Mouse (Mus musculus) erythroblast, adult 5-6 weeks (primary cell): ENCODE results near the gene Zfp28. TPM values are rescaled to one million over a fixed set of nuclear protein-coding genes. Genes with fewer than 3 reads are reported as not detected.

Source experiments
- ATAC-seq: replicated peaks from 2 replicates; pipeline ENCODE4 v1.8.0; 2016; ENCODE audit warnings: moderate number of reproducible peaks, mild to moderate bottlenecking, moderate TSS enrichment, inconsistent platforms; ENCODE audit not compliant: poor library complexity, low FRiP score, severe bottlenecking
- total RNA-seq, 2 experiments: library from RNA; stranded (forward) in 1 of 2; stranded (reverse) in 1 of 2; fragments of 150-400 nt in 1 of 2; fragments of 200-764, 138-1000 nt in 1 of 2; gene quantifications; 2 replicates each; pipeline versions ENCODE4 v1.2.3 to v1.2.4; 2015 to 2017; ENCODE audit warnings: low replicate concordance in 2 of 2

The Zfp28 gene
- total RNA-seq, 2 experiments from 2014 or later = 9.6 TPM; not detected in 1

DNA sequence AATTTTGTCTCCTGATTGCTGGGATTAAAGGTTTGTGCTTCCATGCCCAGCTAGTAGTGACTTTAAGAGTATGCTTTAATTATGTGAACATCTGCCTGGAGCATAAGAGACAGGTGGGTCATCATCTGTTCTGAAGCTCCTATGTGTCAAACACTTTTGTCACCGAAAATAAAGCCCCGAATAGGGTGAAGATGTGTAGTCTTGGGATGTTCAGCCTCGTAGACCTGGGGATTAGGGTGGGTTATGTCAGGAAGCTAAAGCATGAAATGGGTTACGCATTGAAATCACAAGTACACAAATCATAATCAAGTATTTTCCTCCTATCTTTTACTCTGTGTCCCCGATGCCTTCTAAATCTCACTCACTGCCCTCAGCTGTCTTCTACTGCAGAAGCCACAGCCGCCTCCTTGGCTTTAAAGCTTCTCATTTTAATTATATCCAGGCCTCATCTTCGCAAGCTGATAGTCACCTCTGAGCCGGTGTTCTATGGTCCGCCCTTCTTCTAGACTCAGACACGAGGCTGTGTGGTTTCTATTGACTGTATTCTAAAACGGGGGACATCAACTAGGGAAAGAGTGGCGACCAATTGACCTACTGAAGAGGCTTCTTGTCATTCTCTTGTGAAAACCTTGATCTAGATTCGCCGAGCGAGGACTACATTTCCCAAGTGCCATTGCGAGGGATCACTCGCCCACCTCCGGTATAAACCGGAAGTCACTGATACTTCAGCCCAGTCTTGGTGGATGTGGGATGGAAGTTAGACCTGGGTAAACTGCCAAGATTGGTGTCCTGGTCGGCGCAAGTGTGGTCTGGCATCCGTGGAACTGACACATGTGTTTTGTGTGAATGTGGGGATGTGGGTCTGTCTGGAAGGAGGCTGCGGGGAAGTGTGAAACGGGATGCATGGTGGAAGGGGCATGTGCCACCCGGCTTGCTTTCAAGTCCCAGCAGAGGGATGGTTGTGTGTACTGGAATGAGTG lies 15.2 kb downstream of the Zfp28 start, which contains the start of gene Smim17:
Gene Smim17 (plus strand): TSS at position 720 of the 980 bp plus-strand sequence.
- no peak for ATAC-seq

GRCm38 (mm10) chr7:6410043-6410442 lies 26.9 kb downstream of the Zfp28 start, which contains the start of gene Gm20715:
Gene Gm20715 (plus strand): TSS chr7:6410277.
- ATAC-seq = no peak

DNA sequence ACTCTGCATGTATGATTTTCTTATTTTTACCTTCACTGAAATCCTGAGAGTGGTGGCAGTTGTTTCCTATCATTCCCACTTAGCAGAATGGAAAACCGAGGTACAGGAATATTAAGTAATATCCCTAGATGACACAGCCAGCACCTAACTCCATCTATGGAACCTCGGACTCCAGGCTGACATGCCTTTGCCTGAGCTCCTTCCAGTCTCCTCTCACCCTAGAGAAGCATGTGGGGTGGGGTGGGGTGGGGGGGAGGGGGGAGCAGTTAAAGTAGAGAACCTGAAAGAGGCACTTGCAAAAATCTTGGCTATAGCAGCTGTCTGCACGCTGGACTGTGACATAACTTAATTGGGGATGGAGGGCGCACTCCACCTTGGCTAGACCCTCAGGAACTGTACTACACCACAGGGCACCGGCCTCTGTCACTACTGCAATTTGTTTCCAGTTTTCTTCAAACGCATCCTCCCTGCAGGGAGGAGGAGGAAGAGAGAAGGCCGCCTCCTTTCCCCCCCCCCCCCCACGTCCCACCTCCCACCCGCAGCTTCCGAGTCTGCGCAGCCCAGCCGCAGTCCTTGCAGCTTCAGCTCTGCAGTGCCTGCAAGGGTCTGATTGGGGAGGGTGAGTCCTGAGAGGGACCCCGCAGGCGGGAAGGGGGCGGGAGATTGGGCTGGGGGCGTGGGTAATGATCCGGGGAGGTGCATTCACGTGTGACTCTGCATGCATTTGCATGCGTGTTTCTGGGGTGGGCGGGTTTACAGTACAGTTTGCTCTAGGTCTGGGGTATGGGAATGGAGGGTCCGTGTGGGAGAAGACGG lies 31.7 kb downstream of the Zfp28 start:
- no peak for ATAC-seq

DNA sequence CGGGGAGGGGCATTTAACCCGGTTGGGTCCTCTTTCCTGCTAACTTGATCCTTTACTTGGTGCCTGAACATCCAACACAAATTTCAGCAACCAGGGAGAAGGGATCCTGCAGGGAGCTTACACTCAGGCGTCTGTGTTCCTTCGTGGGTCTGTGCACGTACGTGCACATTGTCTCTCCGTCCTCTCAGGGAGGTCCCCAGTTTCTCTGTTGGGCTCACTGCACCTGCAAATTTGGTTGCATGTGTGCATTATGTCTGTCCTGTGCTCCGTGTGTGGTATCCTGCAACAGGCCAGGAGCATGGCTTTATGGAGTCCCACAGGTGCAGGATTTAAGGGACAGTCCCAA lies 32.3 kb downstream of the Zfp28 start:
- no peak for ATAC-seq

- ATAC-seq = no peak
Observed at GRCm38 (mm10) chr7:6419894-6420293, 36.8 kb downstream of the Zfp28 start.

DNA sequence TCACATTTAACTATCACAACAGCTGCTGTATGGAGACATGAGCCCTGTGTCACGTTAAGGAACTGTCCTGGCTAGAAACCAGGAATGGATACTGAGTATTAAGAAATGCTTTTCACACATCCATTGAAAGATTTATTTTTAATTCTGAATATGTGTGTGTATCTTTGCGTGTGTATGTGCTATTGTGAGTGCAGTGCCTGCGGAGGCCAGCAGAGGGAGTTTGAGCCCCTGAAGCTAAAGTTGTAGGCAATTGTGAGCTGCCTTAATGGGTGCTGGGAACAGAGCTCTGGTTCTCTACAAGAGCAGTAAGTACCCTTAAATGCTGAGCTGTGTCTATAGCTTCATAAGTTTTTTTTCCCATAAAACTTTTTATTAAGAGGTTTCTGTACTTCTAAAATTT lies 46.3 kb downstream of the Zfp28 start:
- no peak for ATAC-seq

DNA sequence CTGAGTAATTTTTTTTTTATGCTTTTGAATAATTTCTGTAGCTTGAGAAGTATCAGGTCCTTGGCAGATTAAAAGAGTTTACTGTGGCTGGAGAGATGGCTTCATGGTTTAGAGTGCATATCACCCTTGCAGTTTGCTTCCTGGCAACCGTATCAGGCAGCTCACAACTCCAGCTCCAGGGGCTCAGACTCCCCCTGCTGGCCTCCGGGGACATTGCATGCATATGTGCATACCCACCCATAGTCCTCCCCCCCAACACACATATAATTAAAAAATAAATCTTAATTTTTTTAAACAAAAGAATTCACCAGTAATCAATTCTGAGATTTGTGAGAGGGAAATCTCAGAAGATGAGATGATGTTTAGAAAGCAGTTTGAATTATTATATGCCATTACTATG lies 47.2 kb downstream of the Zfp28 start:
- no peak for ATAC-seq

DNA sequence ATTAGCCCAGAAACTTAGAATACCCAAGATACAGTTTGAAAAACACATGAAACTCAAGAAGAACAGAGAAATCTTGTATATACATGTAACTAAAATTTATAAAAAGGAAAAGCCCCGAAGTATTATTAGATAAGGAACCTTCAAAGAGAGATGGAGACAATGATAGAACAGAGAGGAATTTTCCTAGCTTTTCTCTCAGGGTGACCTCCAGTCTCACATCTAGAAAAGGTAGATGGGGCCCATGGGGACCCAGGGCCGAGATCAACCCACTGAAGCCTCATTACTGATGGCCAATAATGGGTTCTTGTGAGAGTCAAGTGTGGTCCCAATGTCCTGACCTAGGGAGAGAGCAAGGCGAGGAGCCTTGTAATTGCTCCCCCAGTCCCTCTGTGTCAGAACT lies 55.3 kb downstream of the Zfp28 start, which contains the start of gene Olfr1344:
Gene Olfr1344 (plus strand): TSS at position 301 of the 400 bp plus-strand sequence.
- no peak for ATAC-seq

GRCm38 (mm10) chr7:6441173-6441572 lies 58.1 kb downstream of the Zfp28 start:
- no peak for ATAC-seq

Other genes starting within 250 kb of the Zfp28 start
- 1.5 and 8.4 TPM in 2 replicates for gene Zfp787, start 227.3 kb upstream of the Zfp28 start, total RNA-seq (2015; ENCODE audit: low replicate concordance)
- 5.2 and 10.3 TPM in 2 replicates for gene Zfp787, start 227.3 kb upstream of the Zfp28 start, total RNA-seq (2017; ENCODE audit: low replicate concordance)
- gene Zfp444, start 211.1 kb upstream of the Zfp28 start, total RNA-seq (2015; ENCODE audit: low replicate concordance) = 0.77 and 1.5 TPM in 2 replicates
- 1.3 and 5.7 TPM in 2 replicates for gene Zfp444, start 211.1 kb upstream of the Zfp28 start, total RNA-seq (2017; ENCODE audit: low replicate concordance)
- gene Galp, start 186.2 kb upstream of the Zfp28 start, total RNA-seq (2015; ENCODE audit: low replicate concordance) = not detected in 2 replicates
- not detected in 2 replicates for gene Galp, start 186.2 kb upstream of the Zfp28 start, total RNA-seq (2017; ENCODE audit: low replicate concordance)
- gene Zscan5b, start 161.0 kb upstream of the Zfp28 start, total RNA-seq (2015; ENCODE audit: low replicate concordance) = not detected in 2 replicates
- gene Zscan5b, start 161.0 kb upstream of the Zfp28 start, total RNA-seq (2017; ENCODE audit: low replicate concordance) = not detected in 2 replicates
- not detected in 2 replicates for gene Epp13, start 130.6 kb upstream of the Zfp28 start, total RNA-seq (2015; ENCODE audit: low replicate concordance)
- not detected in 2 replicates for gene Epp13, start 130.6 kb upstream of the Zfp28 start, total RNA-seq (2017; ENCODE audit: low replicate concordance)
- not detected in 2 replicates for gene Zfp667, start 96.7 kb upstream of the Zfp28 start, total RNA-seq (2015; ENCODE audit: low replicate concordance)
- 0.09 and 0.84 TPM in 2 replicates for gene Zfp667, start 96.7 kb upstream of the Zfp28 start, total RNA-seq (2017; ENCODE audit: low replicate concordance)
- gene Zfp583, start 52.0 kb upstream of the Zfp28 start, total RNA-seq (2015; ENCODE audit: low replicate concordance) = not detected in 2 replicates
- gene Zfp583, start 52.0 kb upstream of the Zfp28 start, total RNA-seq (2017; ENCODE audit: low replicate concordance) = not detected in 2 replicates
- gene Gm3854, start 39.5 kb upstream of the Zfp28 start, total RNA-seq (2015; ENCODE audit: low replicate concordance) = not detected in 2 replicates
- not detected in 2 replicates for gene Gm3854, start 39.5 kb upstream of the Zfp28 start, total RNA-seq (2017; ENCODE audit: low replicate concordance)
- gene Zfp78, start 20.0 kb upstream of the Zfp28 start, total RNA-seq (2015; ENCODE audit: low replicate concordance) = not detected in 2 replicates
- 0.43 and 2.1 TPM in 2 replicates for gene Zfp78, start 20.0 kb upstream of the Zfp28 start, total RNA-seq (2017; ENCODE audit: low replicate concordance)
- gene Smim17, start 15.4 kb downstream of the Zfp28 start, total RNA-seq (2015; ENCODE audit: low replicate concordance) = not detected in 2 replicates
- not detected in 2 replicates for gene Smim17, start 15.4 kb downstream of the Zfp28 start, total RNA-seq (2017; ENCODE audit: low replicate concordance)
- gene Gm20715, start 27.0 kb downstream of the Zfp28 start, total RNA-seq (2015; ENCODE audit: low replicate concordance) = not detected in 2 replicates
- not detected in 2 replicates for gene Gm20715, start 27.0 kb downstream of the Zfp28 start, total RNA-seq (2017; ENCODE audit: low replicate concordance)
- gene Olfr1344, start 55.4 kb downstream of the Zfp28 start, total RNA-seq (2015; ENCODE audit: low replicate concordance) = not detected in 2 replicates
- not detected in 2 replicates for gene Olfr1344, start 55.4 kb downstream of the Zfp28 start, total RNA-seq (2017; ENCODE audit: low replicate concordance)
- not detected in 2 replicates for gene Olfr1336, start 72.9 kb downstream of the Zfp28 start, total RNA-seq (2015; ENCODE audit: low replicate concordance)
- not detected in 2 replicates for gene Olfr1336, start 72.9 kb downstream of the Zfp28 start, total RNA-seq (2017; ENCODE audit: low replicate concordance)
- gene Olfr1346, start 83.8 kb downstream of the Zfp28 start, total RNA-seq (2015; ENCODE audit: low replicate concordance) = not detected in 2 replicates
- gene Olfr1346, start 83.8 kb downstream of the Zfp28 start, total RNA-seq (2017; ENCODE audit: low replicate concordance) = not detected in 2 replicates
- gene Olfr5, start 103.6 kb downstream of the Zfp28 start, total RNA-seq (2015; ENCODE audit: low replicate concordance) = not detected in 2 replicates
- not detected in 2 replicates for gene Olfr5, start 103.6 kb downstream of the Zfp28 start, total RNA-seq (2017; ENCODE audit: low replicate concordance)
- gene Olfr1347, start 116.5 kb downstream of the Zfp28 start, total RNA-seq (2015; ENCODE audit: low replicate concordance) = not detected in 2 replicates
- not detected in 2 replicates for gene Olfr1347, start 116.5 kb downstream of the Zfp28 start, total RNA-seq (2017; ENCODE audit: low replicate concordance)
- not detected in 2 replicates for gene Olfr1348, start 125.5 kb downstream of the Zfp28 start, total RNA-seq (2015; ENCODE audit: low replicate concordance)
- gene Olfr1348, start 125.5 kb downstream of the Zfp28 start, total RNA-seq (2017; ENCODE audit: low replicate concordance) = not detected in 2 replicates
- gene Olfr1349, start 139.7 kb downstream of the Zfp28 start, total RNA-seq (2015; ENCODE audit: low replicate concordance) = not detected in 2 replicates
- not detected in 2 replicates for gene Olfr1349, start 139.7 kb downstream of the Zfp28 start, total RNA-seq (2017; ENCODE audit: low replicate concordance)
- gene Olfr1350, start 181.5 kb downstream of the Zfp28 start, total RNA-seq (2015; ENCODE audit: low replicate concordance) = not detected in 2 replicates
- gene Olfr1350, start 181.5 kb downstream of the Zfp28 start, total RNA-seq (2017; ENCODE audit: low replicate concordance) = not detected in 2 replicates